Mouse (Mus musculus): Measurements from ENCODE around the gene Rnf40. TPM values are rescaled to one million over a fixed set of nuclear protein-coding genes. Genes with fewer than 3 reads are reported as not detected.
A peak's percentile ranks its signal among the peaks of the same experiment; 100 is the strongest.

Rnf40 gene
- polyA plus RNA-seq, 1 experiment from 2014 or later = 61.2 TPM

DNA sequence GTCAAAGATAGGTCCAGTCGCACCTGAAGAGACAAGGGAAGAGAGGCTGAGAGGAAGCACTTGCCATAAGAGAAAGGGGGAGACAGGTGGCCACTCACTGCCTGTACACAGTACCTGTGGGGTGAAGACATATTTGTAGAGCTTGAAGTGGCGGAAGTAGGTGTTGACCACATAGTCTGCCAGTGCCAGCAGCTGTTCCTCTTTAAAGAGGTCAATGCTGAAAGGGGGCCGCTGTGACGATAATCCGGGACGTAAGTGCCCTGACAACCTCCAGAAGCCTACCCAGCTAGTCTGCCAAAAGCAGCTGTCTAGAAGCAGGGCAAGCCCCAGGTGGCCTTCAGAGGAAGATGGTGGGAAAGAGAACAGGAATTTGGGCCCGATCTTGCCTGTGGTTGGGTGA is 3.5 kb upstream of the Rnf40 start:
- H3K4me2 ChIP-seq (replicated peaks) = no peak overlapping the region
- no peak overlapping the region for H3K27ac ChIP-seq
- 91% methylated on average over 7 of the region's 7 CpGs for WGBS
- no peaks in the 10 kb centered on the region for H3K27me3 ChIP-seq (replicated peaks)
- H3K4me1 ChIP-seq = peaks cover 18% of the 10 kb centered on the region
- ATAC-seq (ENCODE audit: low FRiP score, low read depth) = no peak
- H3K36me3 ChIP-seq = peaks cover 51% of the 10 kb centered on the region
- no peaks in the 10 kb centered on the region for H3K9me3 ChIP-seq
- no peak overlapping the region for H3K4me3 ChIP-seq
- 0 out of 2 replicates have a peak overlapping the region, but pooled peaks have one; percentile 8 for H3K9ac ChIP-seq

DNA sequence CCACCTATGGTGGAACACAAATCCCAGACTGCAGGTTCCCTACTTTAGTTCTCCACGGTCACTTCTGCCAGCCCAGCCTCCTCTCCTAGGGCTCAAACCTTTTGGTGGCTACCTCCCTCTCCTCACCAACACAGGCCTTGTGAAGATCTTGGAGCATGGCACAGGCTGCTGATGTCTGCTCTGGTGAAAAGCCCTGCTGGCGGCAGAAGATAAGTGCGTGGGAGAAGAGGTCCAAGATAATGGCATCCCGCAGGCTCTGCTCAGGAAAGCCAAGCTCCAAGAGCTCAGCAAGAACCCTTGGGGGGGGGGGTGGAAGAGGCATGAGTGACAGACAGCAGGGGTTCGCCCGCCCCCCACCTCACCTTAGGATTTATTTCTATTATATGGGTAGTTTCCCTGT is 2.4 kb upstream of the Rnf40 start:
- H3K27me3 ChIP-seq (replicated peaks) = no peaks in the 10 kb centered on the region
- peaks cover 18% of the 10 kb centered on the region for H3K4me1 ChIP-seq
- H3K4me3 ChIP-seq = no peak overlapping the region
- H3K27ac ChIP-seq = no peak overlapping the region
- no peak overlapping the region for H3K9ac ChIP-seq
- peaks cover 54% of the 10 kb centered on the region for H3K36me3 ChIP-seq
- H3K4me2 ChIP-seq (replicated peaks) = no peak overlapping the region
- WGBS = 91% methylated on average over 6 of the region's 6 CpGs
- ATAC-seq (ENCODE audit: low FRiP score, low read depth) = no peak
- no peaks in the 10 kb centered on the region for H3K9me3 ChIP-seq

DNA sequence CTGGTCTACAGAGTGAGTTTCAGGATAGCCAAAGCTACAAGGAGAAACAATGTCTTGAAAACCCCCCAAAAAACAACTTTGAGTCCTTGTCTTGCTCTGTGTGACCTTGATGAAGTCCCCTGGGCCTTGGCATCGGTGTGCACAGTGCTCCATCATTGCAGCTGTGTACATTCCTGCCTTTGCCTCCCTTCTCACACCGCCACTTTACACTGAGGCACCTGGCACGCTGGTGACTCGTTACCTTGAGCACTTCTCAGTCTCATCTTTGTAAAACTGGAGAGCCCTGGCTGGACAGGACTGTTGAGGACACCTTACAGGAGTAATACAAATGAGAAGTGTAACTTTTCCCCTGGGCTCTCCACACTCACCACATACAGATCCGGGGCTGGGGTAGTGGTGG is 1.4 kb upstream of the Rnf40 start:
- Histone ChIP-seq H3K4me2 (replicated peaks) (peak overlapping the region; percentile 92), H3K27ac (no peak overlapping the region), H3K9ac (peak overlapping the region; percentile 64; the same call in 1 of the 2 replicates), H3K36me3 (peaks cover 54% of the 10 kb centered on the region), H3K27me3 (replicated peaks) (no peaks in the 10 kb centered on the region), H3K9me3 (no peaks in the 10 kb centered on the region), H3K4me1 (peaks cover 18% of the 10 kb centered on the region), H3K4me3 (peak overlapping the region; percentile 91; the same call in 1 of the 2 replicates)
- 78% methylated on average over 5 of the region's 5 CpGs for WGBS
- no peak for ATAC-seq (ENCODE audit: low FRiP score, low read depth)

- ATAC-seq (ENCODE audit: low FRiP score, low read depth) = no peak
- peaks cover 54% of the 10 kb centered on the region for H3K36me3 ChIP-seq
- peak overlapping the region; percentile 91 for H3K4me3 ChIP-seq
- no peak overlapping the region for H3K27ac ChIP-seq
- H3K9ac ChIP-seq = peak overlapping the region; percentile 78
- peak overlapping the region; percentile 92 for H3K4me2 ChIP-seq (replicated peaks)
- no peaks in the 10 kb centered on the region for H3K27me3 ChIP-seq (replicated peaks)
- peaks cover 18% of the 10 kb centered on the region for H3K4me1 ChIP-seq
- WGBS = 6% methylated on average over 29 of the region's 29 CpGs
- H3K9me3 ChIP-seq = no peaks in the 10 kb centered on the region
Measured at GRCm38 (mm10) chr7:127588901-127589300, 334 bp downstream of the Rnf40 start.

- WGBS = 94% methylated on average over 9 of the region's 9 CpGs
- no peak for ATAC-seq (ENCODE audit: low FRiP score, low read depth)
- peak overlapping the region; percentile 91 for H3K4me3 ChIP-seq
- no peak overlapping the region for H3K27ac ChIP-seq
- H3K9me3 ChIP-seq = no peaks in the 10 kb centered on the region
- peaks cover 54% of the 10 kb centered on the region for H3K36me3 ChIP-seq
- no peaks in the 10 kb centered on the region for H3K27me3 ChIP-seq (replicated peaks)
- peak overlapping the region; percentile 92 for H3K4me2 ChIP-seq (replicated peaks)
- peak overlapping the region; percentile 78 for H3K9ac ChIP-seq
- H3K4me1 ChIP-seq = peaks cover 18% of the 10 kb centered on the region
Measured at GRCm38 (mm10) chr7:127589637-127590036, 1.1 kb downstream of the Rnf40 start.

DNA sequence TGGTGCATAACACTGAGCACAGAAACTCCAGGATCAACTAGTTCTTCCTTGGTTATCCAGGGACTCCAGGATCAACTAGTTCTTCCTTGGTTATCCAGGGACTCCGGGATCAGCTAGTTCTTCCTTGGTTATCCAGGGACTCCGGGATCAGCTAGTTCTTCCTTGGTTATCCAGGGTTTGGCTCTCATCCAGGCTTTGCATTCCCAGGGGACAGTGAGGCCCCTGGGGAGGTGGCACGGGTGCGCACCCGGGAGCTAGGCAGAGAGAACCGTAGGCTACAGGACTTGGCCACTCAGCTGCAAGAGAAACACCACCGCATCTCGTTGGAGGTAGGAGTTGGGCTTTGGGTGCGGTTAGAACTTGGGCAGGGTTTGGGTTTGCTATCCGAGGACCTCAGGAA is 2.5 kb downstream of the Rnf40 start:
- Histone ChIP-seq H3K4me3 (no peak overlapping the region), H3K27ac (no peak overlapping the region), H3K9me3 (no peaks in the 10 kb centered on the region), H3K9ac (0 out of 2 replicates have a peak overlapping the region, but pooled peaks have one; percentile 10), H3K4me1 (peaks cover 18% of the 10 kb centered on the region), H3K4me2 (replicated peaks) (no peak overlapping the region), H3K27me3 (replicated peaks) (no peaks in the 10 kb centered on the region), H3K36me3 (peaks cover 65% of the 10 kb centered on the region)
- ATAC-seq (ENCODE audit: low FRiP score, low read depth) = no peak
- 92% methylated on average over 10 of the region's 10 CpGs for WGBS

DNA sequence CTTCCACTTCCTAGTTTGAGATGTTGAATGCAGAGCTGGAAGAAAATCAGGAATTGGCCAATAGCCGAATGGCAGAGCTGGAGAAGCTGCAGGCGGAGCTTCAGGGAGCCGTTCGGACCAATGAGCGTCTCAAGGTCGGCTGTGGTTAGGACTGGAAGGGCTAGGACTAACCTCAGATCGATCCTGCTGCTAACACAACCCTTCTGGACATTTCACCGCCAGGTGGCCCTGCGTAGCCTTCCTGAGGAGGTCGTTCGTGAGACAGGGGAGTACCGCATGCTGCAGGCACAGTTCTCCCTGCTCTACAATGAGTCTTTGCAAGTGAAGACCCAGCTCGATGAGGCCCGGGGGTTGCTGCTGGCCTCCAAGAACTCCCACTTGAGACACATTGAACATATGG is 4.0 kb downstream of the Rnf40 start:
- 91% methylated on average over 14 of the region's 14 CpGs for WGBS
- Histone ChIP-seq H3K9me3 (no peaks in the 10 kb centered on the region), H3K4me1 (peaks cover 12% of the 10 kb centered on the region), H3K36me3 (peaks cover 80% of the 10 kb centered on the region), H3K9ac (no peak overlapping the region), H3K4me3 (no peak overlapping the region), H3K27me3 (replicated peaks) (no peaks in the 10 kb centered on the region), H3K27ac (no peak overlapping the region), H3K4me2 (replicated peaks) (no peak overlapping the region)
- no peak for ATAC-seq (ENCODE audit: low FRiP score, low read depth)

DNA sequence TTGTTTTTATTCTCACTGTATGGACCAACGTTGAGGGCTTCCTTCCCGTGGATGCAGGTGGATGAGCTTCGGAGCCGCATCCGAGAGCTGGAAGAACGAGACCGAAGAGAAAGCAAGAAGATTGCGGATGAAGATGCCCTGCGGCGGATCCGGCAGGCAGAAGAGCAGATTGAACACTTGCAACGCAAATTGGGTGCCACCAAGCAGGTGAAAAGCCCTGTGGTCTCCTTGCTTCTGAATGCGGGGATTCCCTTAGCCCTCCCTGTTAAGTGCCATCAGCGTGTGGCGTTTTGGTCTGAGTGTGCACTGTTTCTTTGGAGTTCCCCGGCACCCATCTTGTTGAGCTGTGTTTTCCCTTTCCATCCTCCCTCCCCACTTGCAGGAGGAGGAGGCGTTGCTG is 8.2 kb downstream of the Rnf40 start:
- Histone ChIP-seq H3K4me1 (no peaks in the 10 kb centered on the region), H3K36me3 (peaks cover 99% of the 10 kb centered on the region), H3K4me2 (replicated peaks) (no peak overlapping the region), H3K4me3 (no peak overlapping the region), H3K27me3 (replicated peaks) (no peaks in the 10 kb centered on the region), H3K27ac (no peak overlapping the region), H3K9me3 (no peaks in the 10 kb centered on the region), H3K9ac (no peak overlapping the region)
- ATAC-seq (ENCODE audit: low FRiP score, low read depth) = no peak
- WGBS = 96% methylated on average over 17 of the region's 17 CpGs

- Histone ChIP-seq H3K9ac (no peak overlapping the region), H3K4me1 (no peaks in the 10 kb centered on the region), H3K27ac (no peak overlapping the region), H3K9me3 (no peaks in the 10 kb centered on the region), H3K4me3 (no peak overlapping the region), H3K36me3 (peaks cover 94% of the 10 kb centered on the region), H3K27me3 (replicated peaks) (no peaks in the 10 kb centered on the region), H3K4me2 (replicated peaks) (no peak overlapping the region)
- 94% methylated on average over 7 of the region's 7 CpGs for WGBS
- no peak for ATAC-seq (ENCODE audit: low FRiP score, low read depth)
Measured at GRCm38 (mm10) chr7:127600612-127601011, 12.0 kb downstream of the Rnf40 start.

DNA sequence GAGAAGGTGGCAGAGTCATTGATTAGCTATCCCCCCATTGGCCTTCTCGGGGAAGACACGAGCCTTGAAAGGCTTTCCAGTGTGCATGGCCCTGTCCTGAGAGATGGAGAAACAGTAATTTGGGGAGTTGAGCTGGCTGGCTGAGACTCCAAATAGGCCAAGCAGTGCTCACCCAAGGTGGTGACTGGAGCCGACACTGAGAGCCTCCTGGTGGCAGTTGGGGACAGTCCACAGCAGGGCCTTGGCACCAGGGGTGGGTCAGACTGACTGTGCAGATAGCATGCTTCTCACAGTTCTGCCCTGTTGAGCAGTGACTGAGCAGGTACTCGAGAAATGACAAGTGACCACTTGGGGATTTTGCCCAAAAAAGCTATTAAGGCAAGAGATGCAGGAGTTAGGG is 13.2 kb downstream of the Rnf40 start:
- H3K9me3 ChIP-seq = no peaks in the 10 kb centered on the region
- H3K27me3 ChIP-seq (replicated peaks) = no peaks in the 10 kb centered on the region
- 89% methylated on average over 4 of the region's 4 CpGs for WGBS
- no peak overlapping the region for H3K4me3 ChIP-seq
- no peak overlapping the region for H3K4me2 ChIP-seq (replicated peaks)
- H3K36me3 ChIP-seq = peaks cover 93% of the 10 kb centered on the region
- H3K4me1 ChIP-seq = no peaks in the 10 kb centered on the region
- no peak overlapping the region for H3K9ac ChIP-seq
- no peak for ATAC-seq (ENCODE audit: low FRiP score, low read depth)
- H3K27ac ChIP-seq = no peak overlapping the region

DNA sequence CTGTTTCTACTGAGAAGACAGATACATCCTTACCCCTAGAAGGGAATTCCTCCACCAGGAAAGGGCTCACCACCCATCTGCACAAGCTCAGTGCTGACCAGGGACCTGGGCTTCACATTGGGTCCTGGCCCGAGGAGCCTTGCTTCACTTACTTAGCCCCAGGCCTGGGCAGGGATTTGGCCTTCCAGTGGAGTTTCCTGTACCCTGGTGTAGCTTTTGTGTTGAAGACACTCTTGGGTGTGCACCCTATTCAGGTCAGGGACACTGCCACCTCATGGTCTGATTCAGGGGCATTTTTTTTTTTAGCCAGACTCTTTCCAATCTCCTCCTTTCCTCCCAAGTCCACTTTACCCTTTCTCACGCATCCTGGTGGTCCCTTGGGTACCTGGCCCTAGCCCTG is 14.3 kb downstream of the Rnf40 start:
- no peaks in the 10 kb centered on the region for H3K9me3 ChIP-seq
- no peak overlapping the region for H3K4me3 ChIP-seq
- H3K36me3 ChIP-seq = peaks cover 93% of the 10 kb centered on the region
- H3K27ac ChIP-seq = no peak overlapping the region
- H3K4me2 ChIP-seq (replicated peaks) = no peak overlapping the region
- no peak for ATAC-seq (ENCODE audit: low FRiP score, low read depth)
- 92% methylated on average over 2 of the region's 2 CpGs for WGBS
- no peaks in the 10 kb centered on the region for H3K4me1 ChIP-seq
- H3K27me3 ChIP-seq (replicated peaks) = no peaks in the 10 kb centered on the region
- no peak overlapping the region for H3K9ac ChIP-seq

GRCm38 (mm10) chr7:127604256-127604655 is 15.7 kb downstream of the Rnf40 start:
- Histone ChIP-seq H3K36me3 (peaks cover 94% of the 10 kb centered on the region), H3K9me3 (no peaks in the 10 kb centered on the region), H3K4me3 (no peak overlapping the region), H3K27ac (no peak overlapping the region), H3K27me3 (replicated peaks) (no peaks in the 10 kb centered on the region), H3K9ac (no peak overlapping the region), H3K4me1 (no peaks in the 10 kb centered on the region), H3K4me2 (replicated peaks) (no peak overlapping the region)
- 90% methylated on average over 10 of the region's 10 CpGs for WGBS
- no peak for ATAC-seq (ENCODE audit: low FRiP score, low read depth)

DNA sequence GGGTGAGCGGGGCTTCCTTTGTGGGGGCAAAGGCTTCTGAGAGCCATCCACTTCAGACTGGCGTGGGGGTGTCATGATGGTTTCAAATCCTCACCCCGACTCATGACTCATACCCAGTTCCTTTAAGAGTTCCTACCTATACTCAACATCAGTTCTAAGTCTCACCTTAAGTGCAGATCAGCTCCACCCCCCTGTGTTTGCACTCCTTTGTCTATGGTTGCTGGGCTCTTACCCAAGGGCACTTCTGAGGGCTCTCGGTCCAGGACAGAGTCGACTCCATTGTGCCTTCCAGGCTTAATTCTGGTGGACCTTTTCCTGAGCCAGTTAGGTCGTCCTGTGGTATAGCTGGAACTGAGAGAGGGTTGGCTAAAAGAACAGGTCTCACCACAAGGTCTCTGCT is 18.6 kb downstream of the Rnf40 start:
- Histone ChIP-seq H3K4me1 (no peaks in the 10 kb centered on the region), H3K9me3 (no peaks in the 10 kb centered on the region), H3K27ac (no peak overlapping the region), H3K27me3 (replicated peaks) (no peaks in the 10 kb centered on the region), H3K36me3 (peaks cover 94% of the 10 kb centered on the region), H3K9ac (no peak overlapping the region), H3K4me2 (replicated peaks) (no peak overlapping the region), H3K4me3 (no peak overlapping the region)
- WGBS = 83% methylated on average over 6 of the region's 6 CpGs
- no peak for ATAC-seq (ENCODE audit: low FRiP score, low read depth)

Data from neural tube, embryonic 12.5 days (tissue).